Mouse (Mus musculus) myocyte (in vitro differentiated cells): ENCODE data around the gene Tbc1d17.

ENCODE experiments used
- E2F4 ChIP-seq: IDR thresholded peaks from one replicate; pipeline ENCODE4 v1.6.1; 2011; ENCODE audit warnings: mild to moderate bottlenecking, control low read depth, moderate library complexity; ENCODE audit not compliant: insufficient read depth
- MAX ChIP-seq: IDR thresholded peaks from one replicate; pipeline ENCODE4 v1.6.1; 2011; ENCODE audit warnings: low read depth, mild to moderate bottlenecking, control low read depth
- MYOG ChIP-seq, 3 experiments: IDR thresholded peaks; one replicate each; pipeline ENCODE4 v1.6.1; 2011; ENCODE audit warnings: control low read depth in 2 of 3, low read depth in 2 of 3, mild to moderate bottlenecking in 2 of 3; ENCODE audit not compliant: insufficient read length in 2 of 3, control insufficient read depth in 1 of 3, insufficient read depth in 1 of 3
- POLR2A ChIP-seq: IDR thresholded peaks from one replicate; pipeline ENCODE4 v1.6.1; 2011; ENCODE audit warnings: low read depth, mild to moderate bottlenecking, control low read depth, moderate library complexity; ENCODE audit not compliant: insufficient read length
- POLR2AphosphoS2 ChIP-seq: IDR thresholded peaks from one replicate; pipeline ENCODE4 v1.6.1; 2011; ENCODE audit warnings: low read depth, control low read depth; ENCODE audit not compliant: insufficient read length
- REST ChIP-seq: IDR thresholded peaks from one replicate; pipeline ENCODE4 v1.6.1; 2011; ENCODE audit warnings: mild to moderate bottlenecking, control low read depth, moderate library complexity; ENCODE audit not compliant: insufficient read depth, insufficient read length
- SRF ChIP-seq: IDR thresholded peaks from one replicate; pipeline ENCODE4 v1.6.1; 2011; ENCODE audit warnings: low read depth; ENCODE audit not compliant: control insufficient read depth, insufficient read length
- TCF12 ChIP-seq: IDR thresholded peaks from one replicate; pipeline ENCODE4 v1.6.1; 2011; ENCODE audit warnings: mild to moderate bottlenecking, control low read depth; ENCODE audit not compliant: poor library complexity, insufficient read depth, severe bottlenecking
- TCF3 ChIP-seq: IDR thresholded peaks from one replicate; pipeline ENCODE4 v1.6.1; 2011; ENCODE audit warnings: low read depth, control low read depth; ENCODE audit not compliant: insufficient read length
- USF1 ChIP-seq: IDR thresholded peaks from one replicate; pipeline ENCODE4 v1.6.1; 2011; ENCODE audit warnings: low read depth, mild to moderate bottlenecking, control low read depth, moderate library complexity

- TF ChIP-seq E2F4 (no peak), POLR2AphosphoS2 (peak; percentile 35), USF1 (no peak), POLR2A (no peak), TCF3 (no peak), MYOG (IDR thresholded peaks at IDR 0.05; ENCODE audit: control insufficient read depth in 1 of 3, insufficient read depth in 1 of 3, insufficient read length in 2 of 3, low read depth in 2 of 3) (no peak), TCF12 (no peak), SRF (no peak), MAX (no peak), REST (no peak)
Measured at GRCm38 (mm10) chr7:44852259-44853027, 3.6 kb upstream of the Tbc1d17 start.
